Mouse (Mus musculus): ENCODE data around the gene Dusp3. TPM values are rescaled to one million over a fixed set of nuclear protein-coding genes. Genes with fewer than 3 reads are reported as not detected.
A peak's percentile ranks its signal among the peaks of the same experiment; 100 is the strongest.

The Dusp3 gene
- total and polyA plus RNA-seq, 3 experiments = 18.4 to 35.5 (median 29.8) TPM

DNA sequence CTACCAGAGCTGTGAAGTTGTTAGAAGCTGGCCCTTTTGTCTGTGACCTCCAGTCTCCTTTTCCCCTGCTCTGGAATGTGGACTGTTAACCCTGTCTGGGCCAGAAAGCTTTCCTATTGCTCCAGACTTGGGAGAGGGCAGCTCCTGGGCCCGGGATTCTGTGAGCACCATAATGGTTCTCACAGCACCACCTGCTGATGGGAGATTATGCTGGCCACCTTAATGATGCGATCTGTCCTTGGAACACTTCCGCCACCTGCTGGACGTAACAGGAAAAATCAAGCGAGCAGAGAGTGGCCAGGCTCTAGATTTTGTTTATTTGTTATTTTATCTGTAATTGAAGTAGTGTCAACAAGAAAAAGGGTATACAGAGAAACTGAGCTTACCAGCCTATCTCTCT lies 18.0 kb downstream of the Dusp3 start:
- Histone ChIP-seq H3K27me3 (ENCODE audit: control insufficient read depth in 1 of 2, insufficient read depth in 2 of 2, low read length in 2 of 2) (no peaks in the 10 kb centered on the region), H3K4me1 (ENCODE audit: control insufficient read depth in 1 of 2, insufficient read depth in 2 of 2, low read length in 2 of 2) (no peaks in the 10 kb centered on the region)
- TF ChIP-seq CTCF (IDR thresholded peaks at IDR 0.05 in 2 of 3, conservative IDR thresholded peaks at IDR 0.05 in 1 of 3; ENCODE audit: control insufficient read depth in 1 of 3, insufficient read depth in 1 of 3, low read depth in 2 of 3, low read length in 3 of 3, poor library complexity in 1 of 3, severe bottlenecking in 1 of 3) (peak in 2 of 3 experiments; percentile 82 to 98), GATA1 (IDR thresholded peaks at IDR 0.05; ENCODE audit: low read depth, low read length) (0 out of 2 replicates have a peak, but pooled peaks have one; percentile 31), MYC (IDR thresholded peaks at IDR 0.05; ENCODE audit: low read depth, low read length) (no peak), UBTF (IDR thresholded peaks at IDR 0.05; ENCODE audit: borderline replicate concordance, insufficient read depth, low read depth, low read length) (no peak), ZMIZ1 (IDR thresholded peaks at IDR 0.05; ENCODE audit: low read depth, low read length) (no peak), ETS1 (IDR thresholded peaks at IDR 0.05; ENCODE audit: low read depth, low read length) (no peak), MAZ (IDR thresholded peaks at IDR 0.05; ENCODE audit: low read depth, low read length) (no peak), ZKSCAN1 (IDR thresholded peaks at IDR 0.05; ENCODE audit: low read depth, low read length) (no peak), GABPA (IDR thresholded peaks at IDR 0.05; ENCODE audit: low read depth, low read length) (no peak), HCFC1 (IDR thresholded peaks at IDR 0.05; ENCODE audit: low read depth, low read length) (peak; percentile 39; the same call in 1 of the 2 replicates), JUND (IDR thresholded peaks at IDR 0.05; ENCODE audit: low read depth, low read length) (0 out of 2 replicates have a peak, but pooled peaks have one; percentile 32), POLR2AphosphoS5 (IDR thresholded peaks at IDR 0.05; ENCODE audit: borderline replicate concordance, low read depth, low read length) (no peak), RCOR1 (IDR thresholded peaks at IDR 0.05; ENCODE audit: low read depth, low read length) (no peak), MAFK (IDR thresholded peaks at IDR 0.05; ENCODE audit: borderline replicate concordance, low read depth, low read length) (no peak), TBP (IDR thresholded peaks at IDR 0.05; ENCODE audit: low read depth, low read length) (peak; percentile 26; the same call in 1 of the 2 replicates), KAT2A (conservative IDR thresholded peaks at IDR 0.05; ENCODE audit: low read depth, low read length) (no peak), NRF1 (IDR thresholded peaks at IDR 0.05; ENCODE audit: insufficient read depth, low read depth, low read length, poor library complexity, severe bottlenecking) (no peak), POLR2A (IDR thresholded peaks at IDR 0.05; ENCODE audit: control insufficient read depth in 1 of 2, insufficient read depth in 1 of 2, low read depth in 1 of 2, low read length in 2 of 2, poor library complexity in 1 of 2) (no peak), CHD1 (IDR thresholded peaks at IDR 0.05; ENCODE audit: low read depth, low read length) (no peak), USF2 (IDR thresholded peaks at IDR 0.05; ENCODE audit: borderline replicate concordance in 1 of 2, insufficient read depth in 1 of 2, low read depth in 1 of 2, low read length in 2 of 2) (no peak), MAX (IDR thresholded peaks at IDR 0.05; ENCODE audit: low read length) (no peak), ZNF384 (IDR thresholded peaks at IDR 0.05; ENCODE audit: low read depth, low read length) (peak; percentile 45), BHLHE40 (IDR thresholded peaks at IDR 0.05; ENCODE audit: borderline replicate concordance, low read depth, low read length) (0 out of 2 replicates have a peak, but pooled peaks have one; percentile 25), RAD21 (IDR thresholded peaks at IDR 0.05; ENCODE audit: low read depth, low read length) (peak; percentile 100), E2F4 (IDR thresholded peaks at IDR 0.05; ENCODE audit: borderline replicate concordance, low read depth, low read length) (no peak), EP300 (IDR thresholded peaks at IDR 0.05; ENCODE audit: low read depth in 1 of 2, low read length in 2 of 2) (no peak), POLR2AphosphoS2 (IDR thresholded peaks at IDR 0.05; ENCODE audit: low read length) (no peak), MYB (IDR thresholded peaks at IDR 0.05; ENCODE audit: low read depth, low read length) (no peak), TAL1 (IDR thresholded peaks at IDR 0.05; ENCODE audit: low read length) (no peak), SMC3 (IDR thresholded peaks at IDR 0.05; ENCODE audit: low read depth, low read length) (peak; percentile 100), USF1 (IDR thresholded peaks at IDR 0.05; ENCODE audit: low read depth, low read length) (0 out of 2 replicates have a peak, but pooled peaks have one; percentile 5), CHD2 (IDR thresholded peaks at IDR 0.05; ENCODE audit: low read length) (no peak), MEF2A (IDR thresholded peaks at IDR 0.05; ENCODE audit: extremely low read depth, insufficient replicate concordance, low read depth, low read length, poor library complexity, severe bottlenecking) (no peak), TCF12 (IDR thresholded peaks at IDR 0.05; ENCODE audit: low read depth, low read length) (0 out of 2 replicates have a peak, but pooled peaks have one; percentile 50), SIN3A (IDR thresholded peaks at IDR 0.05; ENCODE audit: low read length) (no peak; the same call in 1 of the 2 replicates), ZC3H11A (IDR thresholded peaks at IDR 0.05; ENCODE audit: low read depth, low read length) (peak; percentile 99), ELF1 (IDR thresholded peaks at IDR 0.05; ENCODE audit: low read depth, low read length) (0 out of 2 replicates have a peak, but pooled peaks have one; percentile 15)

More for the DNA sequence above, 18.0 kb downstream of the Dusp3 start:
- H3K27ac ChIP-seq (ENCODE audit: control insufficient read depth, low read depth, low read length) = no peak overlapping the region
- H3K9ac ChIP-seq (ENCODE audit: control insufficient read depth, low read depth, low read length, poor library complexity, severe bottlenecking) = no peak overlapping the region
- no peaks in the 10 kb centered on the region for H3K36me3 ChIP-seq (ENCODE audit: control insufficient read depth in 1 of 2, insufficient read depth in 2 of 2, low read length in 2 of 2)
- H3K9me3 ChIP-seq (replicated peaks; ENCODE audit: insufficient read depth, low read length) = no peaks in the 10 kb centered on the region
- no peaks in the 10 kb centered on the region for H3K79me2 ChIP-seq (ENCODE audit: control insufficient read depth, insufficient read depth, low read length, poor library complexity)
- H3K4me3 ChIP-seq (ENCODE audit: control insufficient read depth in 1 of 2, insufficient read depth in 1 of 2, low read depth in 2 of 2, low read length in 2 of 2) = no peak overlapping the region
- DNase-seq (ENCODE audit: low read depth, low spot score) = peak; percentile 87

Data from MEL (cell line).